Mouse (Mus musculus) intestine, embryonic 16.5 days (tissue): ENCODE data around the gene A030014E15Rik. TPM values are rescaled to one million over a fixed set of nuclear protein-coding genes. Genes with fewer than 3 reads are reported as not detected.
"Not testable (repeated sequence)": the region's sequence is repeated elsewhere in the genome, so short reads cannot be mapped to it uniquely, and the experiment has no call there.

ENCODE experiments used
- ATAC-seq: fragments of 200-750 bp; cut with Nextera tagmentation; 2 replicates; pipeline ENCODE4 v1.8.0; 2017; ENCODE audit warnings: moderate TSS enrichment, moderate library complexity
- H3K27ac ChIP-seq: fragments of 300-500 bp; sonication (generic); 2 replicates; pipeline ENCODE4 v1.5.1; 2014; ENCODE audit warnings: mild to moderate bottlenecking, low read length
- H3K27me3 ChIP-seq: fragments of 300-500 bp; sonication (generic); replicated peaks from 2 replicates; pipeline ENCODE4 v1.6.1; 2014; ENCODE audit warnings: low read length, control low read depth, mixed read lengths; ENCODE audit not compliant: control insufficient read depth, insufficient read depth
- H3K36me3 ChIP-seq: fragments of 300-500 bp; sonication (generic); 2 replicates; pipeline ENCODE4 v1.6.1; 2014; ENCODE audit warnings: low read length, control low read depth; ENCODE audit not compliant: control insufficient read depth, insufficient read depth
- H3K4me1 ChIP-seq: fragments of 300-500 bp; sonication (generic); 2 replicates; pipeline ENCODE4 v1.6.1; 2014; ENCODE audit warnings: low read length, control low read depth, mixed read lengths; ENCODE audit not compliant: control insufficient read depth, insufficient read depth
- H3K4me2 ChIP-seq: fragments of 300-500 bp; sonication (generic); 2 replicates; pipeline ENCODE4 v1.6.1; 2014; ENCODE audit warnings: low read depth, low read length, control low read depth
- H3K4me3 ChIP-seq: fragments of 300-500 bp; sonication (generic); 2 replicates; pipeline ENCODE4 v1.5.1; 2014; ENCODE audit warnings: mild to moderate bottlenecking, low read length
- H3K9ac ChIP-seq: fragments of 300-500 bp; sonication (generic); 2 replicates; pipeline ENCODE4 v1.6.1; 2014; ENCODE audit warnings: low read depth, low read length
- H3K9me3 ChIP-seq: fragments of 300-500 bp; sonication (generic); 2 replicates; pipeline ENCODE4 v1.6.1; 2016; ENCODE audit warnings: low read length, control low read depth; ENCODE audit not compliant: control insufficient read depth
- WGBS: fragments of 180-500 bp; shearing (Covaris S2); extraction: QIAGEN DNeasy Blood & Tissue Kit; methylation state at CpG from one replicate; pipeline ENCODE4 v1.1.7; 2014; 5-methylcytosine and 5-hydroxymethylcytosine counted together
- polyA plus RNA-seq: library from polyadenylated mRNA; unstranded; fragments of >200 nt; fragmentation: Nextera tagmentation; extraction: Ambion mirVana; gene quantifications from 2 replicates; pipeline ENCODE4 v1.2.1, GENCODE M21; 2015

A030014E15Rik gene
- polyA plus RNA-seq, 1 experiment from 2014 or later = not detected

DNA sequence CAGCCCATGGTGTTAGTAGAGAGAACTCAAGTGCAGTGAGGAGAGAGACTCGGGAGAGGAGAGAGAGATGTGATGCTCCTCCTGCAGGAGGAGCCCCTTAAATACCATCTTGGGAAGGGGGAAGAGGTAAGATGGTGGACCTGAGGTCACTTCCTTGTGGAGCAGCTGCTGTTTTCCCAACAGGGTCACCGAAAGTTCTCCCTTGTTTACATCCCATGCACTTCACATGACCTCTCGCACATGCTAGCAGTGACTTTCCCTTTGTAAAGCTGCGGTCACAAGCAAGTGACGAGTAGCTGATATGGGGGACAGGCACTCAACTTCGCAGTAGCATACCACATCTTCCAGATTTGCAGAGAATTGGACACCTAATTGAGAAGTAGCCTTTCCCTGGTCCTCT lies 6.6 kb downstream of the A030014E15Rik start, which contains the start of gene Gm6217:
Gm6217 (minus strand) TSS at position 74 of the 400 bp plus-strand sequence.
- not testable (repeated sequence) for ATAC-seq, H3K4me1 ChIP-seq, H3K9ac ChIP-seq, H3K27me3 ChIP-seq, H3K4me2 ChIP-seq, H3K27ac ChIP-seq, H3K9me3 ChIP-seq, H3K36me3 ChIP-seq, H3K4me3 ChIP-seq
- WGBS = no CpG with 5 or more reads among the region's 6 CpGs

DNA sequence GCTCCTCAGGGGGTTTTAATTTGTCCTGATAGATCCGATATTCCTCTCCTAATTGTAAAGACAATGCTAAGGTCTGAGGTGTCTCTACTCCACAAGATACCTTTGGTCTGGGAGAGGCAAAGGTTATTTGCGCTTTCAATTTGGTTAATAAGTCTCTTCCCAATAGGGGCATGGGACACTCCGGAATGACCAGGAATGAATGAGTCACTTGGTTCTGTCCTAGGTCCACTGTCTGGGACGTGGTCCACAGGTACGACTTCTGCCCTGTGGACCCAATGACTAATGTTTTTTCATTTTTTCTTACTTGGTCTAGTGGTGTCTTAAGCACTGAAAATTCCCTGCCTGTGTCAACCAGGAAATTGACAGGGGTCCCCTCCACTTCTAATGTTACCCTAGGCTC lies 13.9 kb downstream of the A030014E15Rik start:
- Histone ChIP-seq H3K27ac (no peak overlapping the region), H3K4me2 (no peak overlapping the region), H3K36me3 (no peaks in the 10 kb centered on the region), H3K27me3 (no peaks in the 10 kb centered on the region), H3K4me1 (no peaks in the 10 kb centered on the region), H3K4me3 (no peak overlapping the region), H3K9ac (no peak overlapping the region), H3K9me3 (peaks cover 6% of the 10 kb centered on the region; the same call in 1 of the 2 replicates)
- no peak for ATAC-seq
- WGBS = 91% methylated on average over 5 of the region's 5 CpGs

DNA sequence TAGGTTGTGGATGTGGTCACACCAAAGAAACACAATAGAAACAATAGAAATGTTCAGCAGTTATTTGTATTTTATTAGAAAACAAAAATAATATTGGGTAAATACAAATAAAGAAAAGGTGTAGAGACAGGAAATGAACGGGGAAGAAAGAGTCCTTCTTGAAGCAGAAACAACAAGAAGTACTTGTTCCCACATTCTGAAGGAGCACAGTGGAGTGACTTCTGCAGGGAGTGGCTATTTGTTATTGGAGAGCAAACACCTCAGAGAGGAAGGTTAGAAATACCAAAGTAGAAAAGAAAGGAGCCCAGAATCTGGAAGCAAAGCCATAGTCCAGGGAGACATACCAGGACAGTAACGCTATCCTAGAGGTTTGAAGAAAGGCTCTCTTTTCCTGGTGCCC lies 17.8 kb downstream of the A030014E15Rik start:
- not testable (repeated sequence) for H3K36me3 ChIP-seq, H3K9me3 ChIP-seq, H3K4me1 ChIP-seq, H3K27ac ChIP-seq, H3K9ac ChIP-seq, H3K27me3 ChIP-seq, ATAC-seq, H3K4me3 ChIP-seq, H3K4me2 ChIP-seq
- 80% methylated on average over 1 of the region's 2 CpGs for WGBS

DNA sequence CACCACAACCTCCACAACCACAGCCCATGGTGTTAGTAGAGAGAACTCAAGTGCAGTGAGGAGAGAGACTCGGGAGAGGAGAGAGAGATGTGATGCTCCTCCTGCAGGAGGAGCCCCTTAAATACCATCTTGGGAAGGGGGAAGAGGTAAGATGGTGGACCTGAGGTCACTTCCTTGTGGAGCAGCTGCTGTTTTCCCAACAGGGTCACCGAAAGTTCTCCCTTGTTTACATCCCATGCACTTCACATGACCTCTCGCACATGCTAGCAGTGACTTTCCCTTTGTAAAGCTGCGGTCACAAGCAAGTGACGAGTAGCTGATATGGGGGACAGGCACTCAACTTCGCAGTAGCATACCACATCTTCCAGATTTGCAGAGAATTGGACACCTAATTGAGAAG lies 18.6 kb downstream of the A030014E15Rik start, which contains the start of gene A030003K21Rik:
A030003K21Rik (minus strand) TSS at position 94 of the 400 bp plus-strand sequence.
- H3K9me3 ChIP-seq, H3K4me3 ChIP-seq, ATAC-seq, H3K27me3 ChIP-seq, H3K4me2 ChIP-seq, H3K9ac ChIP-seq, H3K27ac ChIP-seq, H3K36me3 ChIP-seq, H3K4me1 ChIP-seq: not testable (repeated sequence)
- no CpG with 5 or more reads among the region's 6 CpGs for WGBS

DNA sequence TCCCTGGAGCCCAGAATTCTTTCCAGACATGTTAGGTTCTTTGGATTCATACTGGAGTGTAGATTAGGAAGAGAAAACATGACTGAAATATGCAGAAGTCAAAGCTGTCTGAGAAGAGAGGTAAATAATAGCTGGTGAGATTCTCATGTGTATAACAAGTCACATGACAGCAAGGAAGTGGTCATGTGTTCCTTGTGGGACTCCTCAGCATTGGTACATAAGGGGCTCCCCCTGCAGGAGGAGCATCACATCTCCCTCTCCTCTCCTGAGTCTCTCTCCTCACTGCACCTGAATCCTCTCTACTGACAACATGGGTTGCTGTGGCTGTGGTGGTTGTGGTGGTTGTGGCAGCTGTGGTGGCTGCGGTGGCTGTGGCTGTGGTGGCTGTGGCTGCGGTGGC lies 21.3 kb downstream of the A030014E15Rik start:
- not testable (repeated sequence) for H3K9me3 ChIP-seq, H3K27ac ChIP-seq, H3K4me1 ChIP-seq, H3K36me3 ChIP-seq, H3K27me3 ChIP-seq, ATAC-seq, H3K4me3 ChIP-seq, H3K9ac ChIP-seq, H3K4me2 ChIP-seq
- WGBS = 100% methylated on average over 2 of the region's 2 CpGs

DNA sequence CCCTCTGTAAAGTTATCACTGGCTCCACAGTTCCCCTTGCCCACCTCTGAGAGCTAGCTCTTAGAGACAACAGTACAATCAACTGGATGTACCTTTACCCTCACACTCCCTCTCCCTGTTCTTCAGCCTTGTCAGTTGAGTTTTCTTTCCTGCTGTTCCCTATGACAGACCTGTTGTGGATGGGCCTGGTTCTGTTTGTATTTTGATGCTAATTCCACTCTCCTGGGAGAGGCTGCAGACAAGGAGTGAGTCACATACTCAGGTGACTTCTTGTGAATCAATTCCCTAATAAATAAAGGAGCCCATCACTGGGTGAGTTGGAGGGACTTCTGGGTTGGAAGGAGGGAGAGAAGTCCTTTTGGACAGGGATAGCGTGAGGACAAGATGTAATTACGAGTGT lies 23.9 kb downstream of the A030014E15Rik start:
- Histone ChIP-seq H3K36me3 (no peaks in the 10 kb centered on the region), H3K4me3 (no peak overlapping the region)
- WGBS = 90% methylated on average over 2 of the region's 2 CpGs

DNA sequence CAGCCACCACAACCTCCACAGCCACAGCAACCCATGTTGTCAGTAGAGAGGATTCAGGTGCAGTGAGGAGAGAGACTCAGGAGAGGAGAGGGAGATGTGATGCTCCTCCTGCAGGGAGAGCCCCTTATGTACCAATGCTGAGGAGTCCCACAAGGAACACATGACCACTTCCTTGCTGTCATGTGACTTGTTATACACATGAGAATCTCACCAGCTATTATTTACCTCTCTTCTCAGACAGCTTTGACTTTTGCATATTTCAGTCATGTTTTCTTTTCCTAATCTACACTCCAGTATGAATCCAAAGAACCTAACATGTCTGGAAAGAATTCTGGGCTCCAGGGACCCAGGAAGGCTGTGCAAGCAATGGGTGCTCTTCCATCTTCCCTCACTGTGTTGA lies 31.2 kb downstream of the A030014E15Rik start, which contains the start of gene Gm7544:
Gm7544 (minus strand) TSS at position 101 of the 400 bp plus-strand sequence.
- not testable (repeated sequence) for H3K9me3 ChIP-seq, H3K27ac ChIP-seq, H3K4me2 ChIP-seq, H3K4me3 ChIP-seq, H3K36me3 ChIP-seq, ATAC-seq, H3K27me3 ChIP-seq, H3K9ac ChIP-seq, H3K4me1 ChIP-seq

More for the DNA sequence above, 23.9 kb downstream of the A030014E15Rik start:
- H3K9me3 ChIP-seq = no peaks in the 10 kb centered on the region
- ATAC-seq = no peak
- no peak overlapping the region for H3K9ac ChIP-seq
- no peaks in the 10 kb centered on the region for H3K4me1 ChIP-seq
- no peaks in the 10 kb centered on the region for H3K27me3 ChIP-seq
- no peak overlapping the region for H3K4me2 ChIP-seq
- H3K27ac ChIP-seq = no peak overlapping the region

DNA sequence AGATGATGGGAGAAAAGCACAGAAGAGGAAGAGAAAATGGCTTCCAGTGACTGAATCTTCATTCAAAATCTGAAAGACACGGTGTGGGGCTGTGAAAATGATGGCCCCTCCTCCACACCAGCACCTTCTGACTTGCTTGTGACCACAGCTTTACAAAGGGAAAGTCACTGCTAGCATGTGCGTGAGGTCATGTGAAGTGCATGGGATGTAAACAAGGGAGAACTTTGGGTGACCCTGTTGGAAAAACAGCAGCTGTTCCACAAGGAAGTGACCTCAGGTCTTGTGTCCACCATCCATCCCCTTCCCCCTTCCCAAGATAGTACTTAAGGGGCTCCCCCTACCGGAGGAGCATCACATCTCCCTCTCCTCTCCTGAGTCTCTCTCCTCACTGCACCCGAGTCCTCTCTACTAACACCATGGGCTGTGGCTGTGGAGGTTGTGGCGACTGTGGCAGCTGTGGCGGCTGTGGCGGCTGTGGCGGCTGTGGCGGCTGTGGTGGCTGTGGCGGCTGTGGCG lies 35.2 kb downstream of the A030014E15Rik start, which contains the start of gene Gm47955:
Gm47955 (plus strand) TSS at position 417 of the 516 bp plus-strand sequence.
- H3K27ac ChIP-seq = no peak within 1 kb of the TSS
- H3K36me3 ChIP-seq = no peaks in the 10 kb centered on the region
- ATAC-seq = no peak
- no peaks in the 10 kb centered on the region for H3K9me3 ChIP-seq
- no peaks in the 10 kb centered on the region for H3K4me1 ChIP-seq
- no peak within 1 kb of the TSS for H3K4me2 ChIP-seq
- 82% methylated on average over 11 of the region's 11 CpGs for WGBS
- no peak within 1 kb of the TSS for H3K9ac ChIP-seq
- no peaks in the 10 kb centered on the region for H3K27me3 ChIP-seq
- H3K4me3 ChIP-seq = no peak within 1 kb of the TSS

DNA sequence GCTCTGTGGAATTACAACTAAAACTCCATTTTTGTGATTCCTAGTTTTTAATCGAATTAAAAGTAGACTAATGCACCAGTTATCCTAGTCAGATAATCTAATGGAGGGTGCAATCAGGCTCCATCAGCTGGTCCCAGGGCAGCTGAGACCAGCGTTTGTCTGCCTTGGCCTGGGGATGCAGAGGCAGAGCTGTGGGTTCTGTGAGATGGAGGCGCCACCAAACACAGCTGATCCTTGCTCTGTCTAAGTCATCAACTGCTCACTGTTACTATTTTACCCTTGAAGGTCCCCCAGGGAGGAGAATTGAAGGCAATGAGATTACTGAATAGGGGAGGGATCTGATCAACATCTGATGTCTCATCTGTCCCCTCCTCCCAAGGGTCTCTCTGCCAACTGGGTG lies 41.7 kb downstream of the A030014E15Rik start:
- no peak for ATAC-seq
- Histone ChIP-seq H3K9me3 (no peaks in the 10 kb centered on the region), H3K4me2 (no peak overlapping the region), H3K4me3 (no peak overlapping the region), H3K9ac (no peak overlapping the region), H3K27me3 (no peaks in the 10 kb centered on the region), H3K4me1 (no peaks in the 10 kb centered on the region), H3K36me3 (no peaks in the 10 kb centered on the region), H3K27ac (no peak overlapping the region)
- WGBS = 65% methylated on average over 3 of the region's 3 CpGs

DNA sequence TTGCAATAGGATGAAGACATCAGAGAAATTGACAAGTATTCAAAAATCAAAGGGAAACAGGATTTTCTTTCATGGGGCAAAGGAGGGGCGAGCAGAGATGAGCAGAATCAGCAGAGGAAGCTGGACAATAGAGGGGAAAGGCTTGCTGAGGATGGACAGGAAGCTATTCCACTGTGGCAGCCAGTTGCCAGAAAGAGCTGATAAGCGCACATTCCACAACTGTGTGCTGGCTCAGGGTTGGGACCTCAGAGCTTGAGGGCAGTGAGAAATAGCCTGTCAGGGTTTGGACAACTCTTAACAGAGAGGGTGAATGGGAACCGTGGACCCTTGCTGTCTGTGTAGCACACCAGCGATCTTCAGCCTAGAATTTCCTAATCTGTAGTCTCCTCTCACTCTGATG lies 47.3 kb downstream of the A030014E15Rik start:
- Histone ChIP-seq H3K4me3 (no peak overlapping the region), H3K36me3 (no peaks in the 10 kb centered on the region), H3K9me3 (no peaks in the 10 kb centered on the region), H3K4me1 (no peaks in the 10 kb centered on the region), H3K4me2 (no peak overlapping the region), H3K27ac (no peak overlapping the region), H3K9ac (no peak overlapping the region), H3K27me3 (no peaks in the 10 kb centered on the region)
- no peak for ATAC-seq
- 47% methylated on average over 4 of the region's 4 CpGs for WGBS
